Mouse (Mus musculus) adipocyte (in vitro differentiated cells): Measurements from ENCODE around the gene Pfdn4.

Source experiments
- DNase-seq: peaks from one replicate; pipeline ENCODE4 v3.0.0-alpha.2; 2016; ENCODE audit warnings: low spot score

The Pfdn4 gene

GRCm38 (mm10) chr2:170497091-170497566, 901 bp downstream of the Pfdn4 start, which contains the start of gene Cyp24a1:
Gene Cyp24a1, minus strand, starts transcription at chr2:170497145.
- no peak for DNase-seq

- no peak for DNase-seq
Observed at GRCm38 (mm10) chr2:170498011-170498410, 1.8 kb downstream of the Pfdn4 start.

GRCm38 (mm10) chr2:170503343-170503742, 7.1 kb downstream of the Pfdn4 start:
- no peak for DNase-seq

GRCm38 (mm10) chr2:170503983-170504382, 7.8 kb downstream of the Pfdn4 start:
- no peak for DNase-seq

- DNase-seq, result peak; percentile 95
Observed at GRCm38 (mm10) chr2:170507734-170508133, 11.5 kb downstream of the Pfdn4 start.

- peak; percentile 95 for DNase-seq
Observed at GRCm38 (mm10) chr2:170508821-170509220, 12.6 kb downstream of the Pfdn4 start.

GRCm38 (mm10) chr2:170511073-170511891, 15.1 kb downstream of the Pfdn4 start:
- DNase-seq, result peak; percentile 95

- DNase-seq, result no peak
Observed at GRCm38 (mm10) chr2:170513756-170514155, 17.5 kb downstream of the Pfdn4 start.

- DNase-seq, result peak; percentile 72
Observed at GRCm38 (mm10) chr2:170520321-170520971, 24.2 kb downstream of the Pfdn4 start.

GRCm38 (mm10) chr2:170526513-170526912, 30.3 kb downstream of the Pfdn4 start:
- DNase-seq, result peak; percentile 36

GRCm38 (mm10) chr2:170528061-170528460, 31.8 kb downstream of the Pfdn4 start:
- no peak for DNase-seq

GRCm38 (mm10) chr2:170529766-170530165, 33.5 kb downstream of the Pfdn4 start:
- no peak for DNase-seq

GRCm38 (mm10) chr2:170530256-170530655, 34.0 kb downstream of the Pfdn4 start:
- no peak for DNase-seq

GRCm38 (mm10) chr2:170534116-170534802, 38.0 kb downstream of the Pfdn4 start:
- no peak for DNase-seq

GRCm38 (mm10) chr2:170534803-170535174, 38.6 kb downstream of the Pfdn4 start:
- DNase-seq, result no peak

GRCm38 (mm10) chr2:170535841-170536240, 39.6 kb downstream of the Pfdn4 start:
- no peak for DNase-seq

GRCm38 (mm10) chr2:170539211-170539610, 43.0 kb downstream of the Pfdn4 start:
- no peak for DNase-seq

- DNase-seq, result no peak
Observed at GRCm38 (mm10) chr2:170543625-170544024, 47.4 kb downstream of the Pfdn4 start.

- no peak for DNase-seq
Observed at GRCm38 (mm10) chr2:170544159-170544558, 47.9 kb downstream of the Pfdn4 start.

- no peak for DNase-seq
Observed at GRCm38 (mm10) chr2:170544950-170545349, 48.7 kb downstream of the Pfdn4 start.

GRCm38 (mm10) chr2:170545745-170546144, 49.5 kb downstream of the Pfdn4 start:
- DNase-seq, result no peak

GRCm38 (mm10) chr2:170547526-170547925, 51.3 kb downstream of the Pfdn4 start:
- no peak for DNase-seq

GRCm38 (mm10) chr2:170548046-170548445, 51.8 kb downstream of the Pfdn4 start:
- no peak for DNase-seq
